Mouse (Mus musculus) yolk sac, embryonic 10.5 days (tissue): ENCODE measurements around the gene Fam107b.
"Not testable (repeated sequence)": the region's sequence is repeated elsewhere in the genome, so short reads cannot be mapped to it uniquely, and the experiment has no call there.

Source experiments
- DNase-seq: peaks from one replicate; pipeline ENCODE4 v3.0.0-alpha.2; 2017; ENCODE audit warnings: low spot score

Fam107b gene

DNA sequence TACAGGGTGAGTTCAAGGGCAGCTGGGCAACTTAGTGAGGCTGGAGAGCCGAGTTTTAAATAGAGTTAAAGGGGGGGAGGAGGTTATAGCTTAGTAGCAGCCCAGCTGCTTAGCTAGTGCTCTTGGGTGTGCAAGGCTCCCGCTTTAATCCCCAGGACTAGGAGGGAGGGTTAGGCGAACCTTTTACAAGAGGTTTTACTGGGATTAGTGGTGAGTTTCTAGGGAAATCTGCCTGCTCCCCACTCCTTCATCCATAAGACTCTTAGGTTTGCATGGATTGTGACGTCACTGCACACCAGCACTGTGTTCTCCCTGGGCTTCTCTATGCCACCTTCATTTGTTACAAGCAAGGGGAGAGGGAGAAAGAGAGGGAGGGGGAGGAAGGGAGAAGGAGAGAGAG is 88.6 kb downstream of the Fam107b start:
- DNase-seq = no peak

DNA sequence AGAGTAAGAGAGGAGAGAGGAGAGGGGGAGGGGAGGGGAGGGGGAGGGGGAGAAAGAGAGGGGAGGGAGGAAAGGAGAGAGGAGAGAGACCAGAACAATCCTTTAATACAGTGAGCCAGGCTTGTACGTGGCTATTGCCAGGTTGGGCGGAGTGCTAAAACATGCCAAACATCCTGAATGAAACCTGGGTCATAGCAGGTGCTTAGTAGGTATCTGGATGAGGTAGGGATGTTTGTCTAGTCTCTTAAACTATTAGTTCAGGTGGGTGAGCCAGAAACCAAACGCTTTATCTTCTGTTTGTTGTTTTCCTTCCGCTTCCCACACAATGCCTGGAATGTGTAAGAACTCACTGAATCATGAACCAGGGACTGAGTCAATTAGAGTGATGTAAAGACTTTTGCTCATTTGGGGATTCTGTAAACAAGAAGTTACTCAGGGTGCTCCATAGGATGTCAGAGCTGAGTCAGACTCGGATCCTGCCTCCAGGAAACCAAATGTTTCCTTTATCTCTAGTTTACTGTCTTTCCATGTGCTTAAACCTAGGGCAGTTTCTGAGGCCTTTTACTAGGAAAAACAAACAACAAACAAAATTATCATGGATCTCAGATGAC is 89.1 kb downstream of the Fam107b start:
- DNase-seq = no peak

GRCm38 (mm10) chr2:3664086-3664485 is 93.8 kb downstream of the Fam107b start:
- DNase-seq = no peak

DNA sequence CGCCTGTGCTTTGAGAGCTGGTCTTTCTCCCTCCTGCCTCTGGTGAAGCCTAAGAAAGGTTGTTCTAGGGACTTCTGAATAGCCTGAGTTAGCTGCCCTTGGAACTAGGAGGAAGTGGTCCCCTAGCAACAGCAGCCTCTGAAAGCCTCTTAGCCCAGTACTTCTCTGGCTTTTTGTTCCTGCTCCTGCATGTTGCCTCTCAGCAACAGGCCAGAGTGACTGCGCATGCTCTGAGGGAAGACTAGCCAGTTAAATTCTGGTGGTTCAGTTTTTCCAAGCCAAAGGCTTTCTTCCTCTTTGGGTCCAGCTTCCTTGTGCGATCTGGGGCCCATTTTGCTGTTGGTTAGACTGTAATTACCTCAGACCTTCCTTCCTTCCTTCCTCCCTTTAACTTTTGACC is 98.4 kb downstream of the Fam107b start:
- DNase-seq = no peak

- no peak for DNase-seq
These were observed 99.4 kb downstream of the Fam107b start for GRCm38 (mm10) chr2:3669646-3670045.

DNA sequence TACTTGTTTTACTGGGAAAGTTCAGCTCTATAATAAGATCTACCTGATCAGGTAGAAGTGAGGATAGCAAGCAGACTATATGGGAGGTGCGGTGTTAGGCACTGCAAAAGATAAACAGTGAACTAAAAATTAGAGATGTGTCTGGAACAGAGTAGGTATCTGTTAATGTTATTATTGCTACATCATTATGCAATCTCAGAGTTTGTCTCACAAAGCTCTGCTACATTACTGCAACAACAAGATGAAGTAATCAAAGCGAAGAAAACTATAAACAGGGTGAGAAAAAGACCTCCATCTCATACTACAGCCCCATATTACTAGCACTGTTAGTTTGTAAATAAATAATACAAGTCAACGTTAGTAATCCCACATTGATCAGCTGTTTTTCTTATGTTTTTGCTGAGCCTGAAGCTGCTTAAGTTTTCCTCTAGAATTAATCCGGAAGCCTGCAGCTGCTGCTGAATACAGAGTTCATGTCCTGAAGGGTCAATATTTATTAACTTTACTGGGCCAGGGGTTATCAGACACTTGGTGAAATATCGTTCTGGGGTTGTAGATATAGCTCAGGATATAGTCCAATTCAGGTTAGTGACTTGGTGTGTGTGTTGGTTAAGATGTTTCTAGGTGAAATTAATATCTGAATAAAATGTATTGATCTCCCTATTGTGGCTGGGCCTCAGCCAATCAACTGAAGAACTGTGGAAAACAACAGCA is 102.5 kb downstream of the Fam107b start:
- no peak for DNase-seq

DNA sequence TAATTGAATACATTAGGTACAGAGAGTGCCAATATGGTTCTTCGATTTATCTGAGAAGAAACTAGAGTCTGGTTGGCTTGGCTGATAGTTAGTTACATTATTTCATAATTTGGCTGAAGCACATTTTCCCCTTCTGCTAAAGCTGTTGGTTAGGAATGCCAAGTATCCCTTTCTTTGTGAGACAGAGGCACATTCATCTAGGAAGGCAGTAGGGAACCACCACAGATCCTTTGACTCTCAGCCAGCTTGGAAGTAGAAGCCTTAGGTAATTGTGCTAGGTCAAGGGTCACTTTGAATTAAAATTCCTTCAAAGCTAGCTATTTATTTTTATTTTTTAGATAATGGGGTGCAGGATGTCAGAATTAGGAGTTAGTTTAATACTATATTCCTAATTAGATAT is 105.2 kb downstream of the Fam107b start:
- DNase-seq = no peak

DNA sequence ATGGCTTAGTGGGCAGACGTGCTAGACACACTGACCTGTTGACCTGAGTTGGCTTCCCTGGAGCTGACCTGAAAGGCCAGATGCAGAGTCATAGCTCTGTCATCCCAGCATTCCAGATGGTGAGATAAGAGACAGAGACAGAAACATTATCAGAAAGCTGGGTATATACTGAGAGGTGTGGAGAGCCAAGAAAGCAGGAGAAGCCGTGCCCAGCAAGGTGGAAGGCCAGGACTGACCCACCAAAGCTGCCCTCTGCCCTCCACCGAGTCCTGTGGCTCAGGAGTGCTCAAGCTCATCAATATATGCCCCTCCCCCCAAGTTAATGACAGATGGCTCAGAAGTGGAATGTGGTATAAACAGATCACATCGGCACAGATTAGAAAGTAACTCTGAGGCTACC is 112.4 kb downstream of the Fam107b start:
- DNase-seq = no peak

DNA sequence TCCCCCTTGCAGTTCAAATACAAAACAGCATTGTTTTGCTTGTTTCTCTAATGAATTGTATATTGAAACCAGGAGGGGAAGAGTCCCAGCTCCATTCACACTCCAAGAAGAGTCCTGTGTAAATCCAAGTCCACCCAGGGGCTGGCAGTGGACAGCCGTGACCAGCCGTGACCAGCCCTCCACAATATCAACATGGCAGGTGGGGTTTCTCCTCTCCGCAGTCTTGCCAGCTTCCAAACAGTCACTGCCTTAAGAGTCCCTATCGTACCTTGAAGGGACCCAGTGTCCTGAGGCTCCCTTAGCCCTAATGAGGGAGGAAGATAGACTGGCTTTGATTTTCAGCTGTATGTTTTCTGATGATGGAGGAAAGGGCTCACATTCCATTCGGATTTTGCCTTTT is 113.1 kb downstream of the Fam107b start:
- DNase-seq = no peak

DNA sequence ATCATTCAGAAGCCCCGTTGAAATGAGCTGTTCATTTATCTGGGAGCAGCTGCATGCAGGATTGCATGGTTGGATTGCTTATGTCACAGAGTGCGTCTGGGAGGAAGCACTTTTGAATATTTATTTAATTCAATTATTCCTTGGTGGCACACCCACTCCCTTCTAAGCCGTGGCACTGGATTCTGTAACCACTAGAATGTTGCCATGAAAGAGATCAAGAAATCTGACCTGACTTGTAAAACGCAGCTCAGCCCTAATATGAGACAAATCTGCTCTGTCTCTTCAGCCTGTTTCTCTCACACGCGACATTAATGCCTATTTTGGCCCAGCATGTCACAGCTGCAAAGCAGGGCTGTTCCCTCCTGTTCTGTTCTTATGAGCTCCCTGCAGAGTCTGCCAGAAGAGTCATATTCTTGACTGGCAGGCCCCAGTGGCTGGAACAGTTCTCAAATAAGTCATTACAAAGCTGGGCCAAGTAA is 113.5 kb downstream of the Fam107b start:
- DNase-seq = no peak

DNA sequence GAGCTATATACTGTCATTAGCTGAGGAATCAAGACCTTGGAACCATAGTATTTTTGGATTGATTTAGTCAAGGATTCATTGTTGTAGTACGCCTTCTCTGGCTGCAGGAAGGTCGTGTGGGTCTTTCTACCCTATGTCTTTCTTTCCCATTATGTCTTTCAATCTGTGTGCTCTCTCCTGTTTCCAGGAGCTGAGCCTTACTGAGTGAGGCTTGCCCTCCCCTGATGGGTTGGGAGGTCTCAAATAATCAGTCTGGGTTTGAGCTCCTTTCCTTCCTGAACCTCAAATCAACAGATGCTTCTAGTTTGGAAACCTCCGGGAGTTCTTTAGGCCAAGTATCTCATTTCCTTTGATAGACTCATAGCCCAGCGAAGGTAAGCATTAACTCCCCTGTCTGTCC is 119.9 kb downstream of the Fam107b start:
- DNase-seq = no peak

- DNase-seq = no peak
These were observed 122.5 kb downstream of the Fam107b start for GRCm38 (mm10) chr2:3692833-3693232.

DNA sequence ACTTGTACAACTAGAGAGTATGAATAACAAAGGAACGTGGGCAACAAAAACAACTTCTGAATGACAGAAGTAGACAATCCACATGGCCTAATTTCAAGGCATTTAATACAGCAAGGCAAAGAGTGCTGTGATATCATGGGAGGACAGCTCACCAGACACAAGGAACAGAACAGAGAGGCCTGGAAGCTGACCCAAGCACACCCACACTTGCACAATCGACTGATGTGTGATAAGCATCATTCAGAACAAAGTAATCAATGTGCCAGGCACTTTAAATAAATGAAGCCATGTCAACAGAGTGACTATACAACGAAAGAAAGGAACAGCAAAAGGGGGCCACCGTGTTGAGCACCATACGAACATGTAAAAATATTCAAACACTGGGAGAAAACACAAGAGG is 125.6 kb downstream of the Fam107b start:
- no peak for DNase-seq

GRCm38 (mm10) chr2:3700368-3700767 is 130.1 kb downstream of the Fam107b start:
- DNase-seq = no peak

- no peak for DNase-seq
These were observed 132.4 kb downstream of the Fam107b start for GRCm38 (mm10) chr2:3702640-3703190.

GRCm38 (mm10) chr2:3703806-3704205 is 133.5 kb downstream of the Fam107b start:
- DNase-seq = no peak

DNA sequence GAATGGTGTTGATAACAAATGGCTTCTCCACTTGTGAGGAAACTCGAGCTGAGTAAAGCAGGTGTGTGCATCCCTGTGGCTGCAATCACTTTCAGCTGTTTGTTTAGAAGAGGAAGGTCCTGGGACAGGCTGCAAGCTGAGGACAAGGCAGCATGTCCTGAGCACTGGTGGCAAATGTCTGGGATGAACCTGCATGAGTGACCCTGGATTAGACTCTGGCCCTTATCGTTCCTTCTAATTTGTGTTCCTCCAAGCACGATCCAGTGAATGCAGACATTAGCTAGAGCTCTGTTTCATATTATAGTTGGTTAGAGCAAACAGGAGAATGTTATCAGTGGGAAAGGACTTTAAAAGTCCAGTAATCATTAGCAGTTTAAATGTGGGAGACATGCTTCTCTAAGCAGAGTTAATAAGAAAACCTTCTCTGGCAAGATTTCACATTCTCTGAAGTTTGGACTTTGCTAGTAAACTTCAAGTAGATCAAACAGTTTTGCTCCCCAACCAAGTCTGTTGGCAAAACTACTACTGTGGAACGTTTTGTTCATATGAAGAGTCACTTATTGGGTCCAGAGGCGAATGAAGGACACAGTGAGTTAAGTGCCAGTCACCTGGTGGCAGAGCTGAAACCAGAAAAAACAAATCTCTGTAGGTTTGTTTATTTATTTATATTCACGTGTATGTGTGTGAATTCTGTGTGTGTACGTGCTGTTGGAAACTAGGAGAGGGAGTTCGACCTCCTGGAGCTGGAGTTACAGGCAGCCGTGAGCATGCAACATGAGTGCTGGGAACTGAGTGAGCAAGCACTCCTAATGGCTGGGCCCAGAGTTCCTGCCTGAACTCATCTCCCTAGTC is 134.2 kb downstream of the Fam107b start:
- DNase-seq = peak; percentile 67

GRCm38 (mm10) chr2:3705283-3705682 is 135.0 kb downstream of the Fam107b start:
- DNase-seq = not testable (repeated sequence)

DNA sequence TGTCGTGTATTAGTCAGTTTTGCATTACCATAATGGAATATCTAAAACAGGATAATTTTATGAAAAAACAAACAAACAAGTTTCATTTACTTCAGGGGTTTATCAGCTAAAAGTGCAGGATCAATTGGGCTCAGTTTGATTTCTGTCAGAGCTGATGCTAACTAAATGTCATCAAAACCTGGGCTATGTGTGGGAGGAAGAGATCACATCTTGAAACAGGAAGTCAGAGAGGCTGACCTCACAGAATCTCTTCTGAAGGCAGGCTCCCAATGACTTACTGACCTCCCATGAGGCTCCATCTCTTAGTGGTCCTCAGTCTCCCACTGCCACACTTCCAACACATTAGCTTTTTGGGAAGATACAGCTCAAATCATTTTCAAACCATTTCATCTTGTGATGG is 136.9 kb downstream of the Fam107b start:
- DNase-seq = no peak

GRCm38 (mm10) chr2:3708621-3709020 is 138.3 kb downstream of the Fam107b start:
- no peak for DNase-seq

DNA sequence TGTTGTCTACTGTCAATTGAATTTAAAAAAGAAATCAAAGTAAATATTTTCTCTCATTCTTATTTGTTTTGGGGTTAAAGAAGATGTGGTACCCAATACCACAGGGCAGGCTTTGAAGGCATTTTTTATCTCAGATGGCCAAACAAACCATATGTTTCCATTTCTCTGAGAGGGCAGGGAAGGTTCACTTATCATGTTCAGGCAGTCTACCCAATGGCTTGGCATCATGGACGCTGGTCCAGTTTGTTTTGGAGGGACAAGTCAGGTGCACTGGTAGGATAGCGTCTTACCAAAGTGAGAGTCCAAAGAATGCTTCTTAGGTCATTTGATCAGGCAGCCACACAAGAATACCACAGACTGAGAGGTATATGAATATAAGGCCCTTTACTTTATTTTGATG is 139.6 kb downstream of the Fam107b start:
- DNase-seq = no peak

DNA sequence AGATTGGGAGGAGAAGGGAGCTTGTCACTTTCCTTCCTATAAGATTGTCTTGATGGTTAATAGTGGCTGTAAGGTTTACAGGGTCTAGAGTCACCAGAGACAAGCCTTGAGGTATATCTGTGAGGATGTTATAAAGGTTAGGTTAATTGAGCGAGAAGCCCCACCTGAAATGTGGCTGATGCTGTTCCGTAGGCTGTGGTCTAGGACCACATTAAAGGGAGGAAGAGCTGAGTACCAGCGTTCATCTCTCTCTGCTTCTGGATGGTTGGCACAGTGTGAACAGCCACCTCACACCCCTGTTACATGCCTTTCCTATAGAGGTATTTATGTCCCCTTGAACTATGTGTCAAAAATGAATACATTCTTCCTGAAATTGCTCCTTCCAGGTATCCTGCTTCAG is 140.2 kb downstream of the Fam107b start:
- DNase-seq = no peak
